Mouse (Mus musculus): ENCODE results near the gene Cpt1c.

Gene Cpt1c

DNA sequence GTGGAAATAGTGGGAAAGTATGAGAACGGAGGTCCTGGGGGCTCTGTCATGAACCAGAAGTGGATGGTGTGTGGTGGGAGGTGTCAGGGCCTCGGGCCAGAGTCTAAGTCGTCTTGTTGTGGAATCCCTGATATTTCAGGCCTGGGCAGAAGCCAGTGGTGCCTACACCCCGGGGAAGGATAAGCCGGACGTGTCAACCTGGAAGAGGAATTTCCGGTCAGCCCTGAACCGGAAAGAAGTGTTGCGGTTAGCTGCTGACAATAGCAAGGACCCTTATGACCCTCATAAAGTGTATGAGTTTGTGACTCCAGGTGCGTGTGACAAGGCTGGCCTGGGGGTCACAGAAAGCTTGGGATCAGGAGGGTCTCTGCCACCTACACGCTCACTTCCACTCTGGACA is 25.1 kb upstream of the Cpt1c start:
- DNase-seq (ENCODE audit: low spot score): no peak

DNA sequence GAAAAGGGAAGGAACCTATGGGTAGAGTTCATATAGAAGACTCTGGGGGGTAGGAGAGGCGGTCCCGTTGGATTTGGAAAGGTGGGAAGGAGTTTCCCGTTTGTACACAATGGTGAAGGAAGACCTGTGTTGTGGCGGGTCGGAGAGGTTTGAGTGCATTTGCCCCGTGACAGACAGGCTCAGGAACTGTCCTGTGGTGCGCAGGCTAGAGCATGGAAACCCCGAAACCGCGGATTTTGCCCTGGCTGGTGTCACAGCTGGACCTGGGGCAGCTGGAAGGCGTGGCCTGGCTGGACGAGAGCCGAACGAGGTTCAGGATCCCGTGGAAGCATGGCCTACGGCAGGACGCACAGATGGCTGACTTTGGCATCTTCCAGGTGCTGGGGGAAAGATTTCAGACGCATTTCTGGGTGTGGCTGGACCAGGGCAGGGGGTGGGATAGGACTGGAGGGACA is 23.9 kb upstream of the Cpt1c start, which contains the start of gene Bcl2l12:
Gene Bcl2l12 (minus strand): TSS at position 212 of the 455 bp plus-strand sequence.
- DNase-seq (ENCODE audit: low spot score): peak; percentile 40

DNA sequence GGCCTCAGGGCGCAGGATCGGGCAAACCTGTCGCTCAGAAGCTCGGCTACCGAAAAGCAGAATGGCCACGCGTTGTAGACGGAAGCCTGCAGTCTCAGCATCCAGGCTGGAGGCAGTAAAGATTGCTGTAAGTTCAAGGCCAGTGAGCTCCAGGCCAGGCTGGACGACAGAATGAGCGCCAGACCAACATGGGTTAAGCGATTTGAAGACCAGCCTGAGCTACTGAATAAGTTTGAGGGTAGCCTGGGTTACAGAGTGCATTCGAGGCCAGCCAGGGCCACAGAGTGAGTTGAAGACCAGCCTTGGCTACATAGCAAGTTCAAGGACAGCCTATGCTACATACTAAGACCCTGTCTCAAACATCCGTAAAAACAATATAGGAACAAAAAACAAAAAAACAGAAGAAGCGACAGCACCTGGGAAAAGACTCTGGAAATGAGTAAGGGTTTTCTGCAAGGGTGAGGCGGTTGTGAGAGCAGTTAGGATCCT is 23.3 kb upstream of the Cpt1c start:
- no peak for DNase-seq (ENCODE audit: low spot score)

DNA sequence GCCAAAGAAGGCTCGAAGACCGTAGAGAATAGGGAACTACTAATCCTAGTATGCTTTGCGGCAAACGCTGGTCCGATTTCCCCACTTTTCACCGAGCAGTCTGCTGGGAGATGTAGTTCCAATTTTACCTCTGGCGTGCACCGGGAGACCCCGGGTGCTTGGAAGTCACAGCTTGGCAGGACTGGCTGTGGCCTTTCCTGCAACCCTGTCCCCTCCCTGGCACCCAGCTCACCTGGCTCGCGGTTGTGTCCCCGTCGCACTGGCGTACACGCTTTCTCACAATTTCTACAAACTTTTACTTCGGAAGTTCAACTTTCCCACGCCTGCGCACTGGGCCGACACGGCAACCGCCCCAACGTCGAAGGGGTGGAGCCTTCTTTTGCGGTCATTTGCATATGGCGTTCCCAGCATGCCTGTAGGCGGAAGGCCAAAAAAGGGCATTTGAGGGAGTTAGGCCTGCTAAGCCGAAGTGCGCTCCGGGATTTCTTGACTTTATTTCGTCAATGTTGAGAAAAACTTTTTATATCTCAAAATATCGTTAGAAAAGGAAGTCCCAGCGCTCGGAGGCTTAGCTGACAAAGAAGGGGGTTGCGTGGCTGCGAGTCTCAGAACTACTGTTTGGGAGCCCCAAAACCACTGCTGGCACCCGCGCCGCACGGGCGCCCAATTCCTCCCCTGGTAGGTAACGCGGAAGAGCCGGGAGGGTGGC is 22.7 kb upstream of the Cpt1c start, which contains the start of gene Irf3:
Gene Irf3 (plus strand): TSS at position 418 of the 709 bp plus-strand sequence.
- peak; percentile 97 for DNase-seq (ENCODE audit: low spot score)

DNA sequence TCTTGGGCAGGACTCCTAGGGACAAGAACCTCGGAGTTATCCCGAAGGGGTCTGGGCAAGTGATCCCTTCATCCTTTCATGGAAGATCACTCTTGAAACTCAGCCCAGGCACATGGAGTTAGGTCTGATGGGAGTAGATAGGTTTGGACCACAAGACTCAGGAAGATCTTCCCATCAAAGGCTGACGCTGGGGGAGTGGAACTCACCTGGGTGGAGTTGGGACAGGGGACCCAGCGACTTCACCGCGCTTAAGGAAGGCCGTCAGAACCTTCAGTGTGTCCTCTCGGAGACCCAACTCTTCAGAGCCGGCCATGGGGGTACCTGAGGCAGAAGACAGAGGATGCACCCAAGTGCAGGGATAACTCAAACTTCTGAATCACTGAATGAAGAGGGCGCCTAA is 22.0 kb upstream of the Cpt1c start:
- DNase-seq (ENCODE audit: low spot score): no peak

DNA sequence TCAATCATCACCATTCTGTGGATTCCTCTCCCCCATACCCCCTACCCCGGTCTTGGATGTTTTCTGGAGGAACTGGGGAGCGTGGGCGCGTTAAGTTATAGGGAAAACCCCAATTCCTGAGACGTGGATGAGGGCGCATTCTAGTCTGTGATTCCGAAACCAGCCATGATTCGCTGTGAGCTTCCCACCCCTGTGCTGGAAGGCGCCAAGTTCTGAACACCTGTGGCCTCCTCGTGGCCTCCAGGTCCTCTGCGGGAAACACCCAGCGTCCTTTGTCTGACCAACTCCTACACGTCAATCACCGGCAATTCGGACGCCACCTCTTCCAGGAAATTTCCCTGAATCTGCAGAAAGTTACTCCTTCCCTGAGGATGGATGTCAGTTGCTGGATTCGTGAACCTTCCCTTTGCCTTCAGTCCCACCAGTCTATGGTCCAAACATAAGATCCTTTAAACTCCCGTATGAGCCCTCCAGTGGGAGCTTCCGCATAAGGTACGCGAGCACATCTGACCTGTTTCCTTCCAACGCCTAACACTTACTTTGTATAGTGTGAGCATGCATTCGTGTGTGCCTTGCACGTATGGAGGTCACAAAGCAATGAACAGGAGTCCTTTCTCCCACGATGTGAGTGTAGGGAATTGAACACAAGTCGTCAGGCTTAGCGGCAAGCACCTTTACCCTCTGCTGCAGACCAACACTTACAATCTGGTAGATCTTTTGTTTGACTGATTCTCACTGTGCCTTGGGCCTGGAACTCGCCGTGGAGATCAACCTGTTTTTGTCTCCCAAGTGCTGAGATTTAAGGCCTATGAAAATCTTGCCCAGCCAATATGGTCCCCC is 12.4 kb upstream of the Cpt1c start:
- DNase-seq (ENCODE audit: low spot score): no peak

DNA sequence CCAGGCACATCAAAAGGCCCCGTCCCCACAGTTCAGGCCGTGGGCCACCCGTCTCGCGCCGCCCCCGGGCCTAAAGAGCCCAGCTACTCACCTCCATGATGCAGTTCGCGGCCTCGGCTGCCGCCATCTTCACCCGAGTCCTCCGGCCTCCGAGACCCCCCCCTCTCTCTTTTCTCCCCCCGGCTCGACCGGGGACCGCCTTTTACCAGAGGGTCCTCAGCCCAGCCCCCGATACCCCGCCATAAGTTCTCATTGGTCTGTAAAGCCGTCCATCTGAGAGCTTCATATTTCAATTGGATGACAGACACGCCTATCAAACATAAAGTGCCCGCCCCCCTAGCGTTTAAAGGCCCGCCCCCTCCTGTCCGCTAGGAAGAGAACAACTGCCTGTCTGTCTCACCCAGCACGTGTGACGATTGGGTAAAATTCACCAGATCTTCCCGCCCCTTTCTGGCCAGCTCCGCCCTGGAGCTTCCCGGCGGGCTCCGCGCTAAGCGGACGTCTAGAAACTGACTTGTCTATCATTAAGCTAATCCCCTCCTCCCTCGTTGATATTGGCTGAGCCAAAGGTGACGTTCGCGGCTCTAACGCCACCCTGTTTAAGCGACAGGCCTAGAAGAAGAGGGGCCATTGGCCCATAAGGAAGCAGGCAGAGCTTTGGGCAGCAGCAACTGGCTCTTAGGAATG is 11.7 kb upstream of the Cpt1c start, which contains the start of gene Prmt1:
Gene Prmt1 (minus strand): TSS at position 377 of the 687 bp plus-strand sequence.
- DNase-seq (ENCODE audit: low spot score): peak; percentile 98

DNA sequence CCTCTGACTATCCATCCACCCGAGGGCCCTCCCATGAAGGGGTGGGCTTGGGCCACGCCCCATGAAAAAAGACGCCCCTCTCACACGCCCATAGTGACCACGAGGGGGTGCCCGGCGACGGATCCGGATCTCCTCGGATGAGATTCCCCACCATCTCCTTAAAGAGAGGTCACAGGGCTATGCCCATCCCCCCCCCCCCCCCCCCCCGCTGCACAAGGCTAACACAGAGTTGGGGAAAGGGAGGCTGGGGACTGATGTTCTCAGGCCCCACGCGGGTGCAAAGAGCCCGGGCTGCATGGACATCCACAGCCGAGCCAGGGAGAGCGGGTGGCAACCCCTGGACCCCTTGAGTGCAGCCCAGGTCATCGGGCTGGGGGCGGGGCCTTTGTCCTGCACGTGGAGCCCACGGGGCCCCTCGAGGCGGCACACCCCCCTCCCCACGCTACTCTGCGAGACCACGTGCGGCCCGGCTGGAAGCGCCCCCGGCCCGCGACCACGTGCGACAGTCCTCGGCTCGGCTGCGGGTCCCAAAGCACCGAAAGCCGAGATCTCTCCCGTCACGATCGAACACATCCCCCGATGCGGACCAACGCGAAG is 11.0 kb upstream of the Cpt1c start:
- DNase-seq (ENCODE audit: low spot score): peak; percentile 51

DNA sequence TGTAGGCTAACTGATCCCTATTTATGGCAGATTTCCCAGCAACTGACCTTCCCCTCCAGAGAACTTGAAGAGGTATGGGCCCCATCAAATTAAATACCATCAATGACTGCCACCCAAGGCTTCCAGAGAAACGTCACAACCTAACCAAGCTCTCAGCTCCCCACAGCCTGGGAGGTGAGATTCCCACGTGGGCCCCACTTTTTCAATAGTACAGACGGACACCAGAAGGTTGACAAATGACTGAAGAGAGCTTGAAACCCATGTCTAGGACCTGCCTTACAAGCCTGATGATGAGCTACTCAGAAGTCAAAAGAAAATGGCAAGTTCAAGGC is 10.1 kb upstream of the Cpt1c start:
- no peak for DNase-seq (ENCODE audit: low spot score)

DNA sequence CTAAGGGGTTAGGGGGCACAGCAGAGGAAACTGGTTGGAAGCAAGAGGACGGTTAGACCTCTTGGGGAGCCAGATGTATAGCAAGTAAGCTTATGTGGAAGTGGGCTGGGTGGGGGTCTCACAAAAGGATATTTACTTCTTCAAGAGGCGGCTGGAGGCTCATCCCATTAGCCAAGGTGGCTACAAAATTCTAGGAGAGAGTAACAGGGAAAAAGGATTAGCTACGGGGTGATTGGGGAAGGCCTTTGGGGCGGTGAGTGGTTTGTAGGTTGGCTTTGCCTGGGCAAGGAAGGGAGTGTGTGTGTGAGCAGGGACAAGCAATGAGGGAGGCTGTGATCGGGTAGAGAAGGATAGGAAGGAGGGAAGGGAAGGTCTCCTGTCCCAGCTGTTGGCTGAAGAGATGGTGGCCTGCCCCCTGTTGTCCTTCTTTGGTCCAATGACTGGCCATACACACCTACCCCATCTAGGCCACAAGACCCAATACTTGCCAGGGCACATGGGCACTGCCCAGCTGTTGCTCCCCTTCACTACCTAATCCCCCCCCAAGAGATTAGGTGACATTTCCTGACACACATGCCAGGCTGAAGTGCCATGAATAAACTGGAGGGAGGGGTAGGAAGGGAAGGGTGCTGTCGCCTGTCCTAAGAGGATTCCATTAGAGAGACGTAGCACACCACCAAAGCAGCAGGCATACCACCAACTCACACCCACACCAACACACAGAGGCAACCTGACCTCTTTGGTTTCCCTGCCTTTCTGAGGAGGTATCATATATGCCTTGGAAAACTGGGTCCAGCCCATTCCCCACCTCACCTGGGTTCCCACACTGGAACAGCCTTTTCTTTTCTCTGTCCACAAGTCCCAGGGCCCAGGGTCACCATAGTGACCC is 9.5 kb upstream of the Cpt1c start:
- DNase-seq (ENCODE audit: low spot score): no peak

DNA sequence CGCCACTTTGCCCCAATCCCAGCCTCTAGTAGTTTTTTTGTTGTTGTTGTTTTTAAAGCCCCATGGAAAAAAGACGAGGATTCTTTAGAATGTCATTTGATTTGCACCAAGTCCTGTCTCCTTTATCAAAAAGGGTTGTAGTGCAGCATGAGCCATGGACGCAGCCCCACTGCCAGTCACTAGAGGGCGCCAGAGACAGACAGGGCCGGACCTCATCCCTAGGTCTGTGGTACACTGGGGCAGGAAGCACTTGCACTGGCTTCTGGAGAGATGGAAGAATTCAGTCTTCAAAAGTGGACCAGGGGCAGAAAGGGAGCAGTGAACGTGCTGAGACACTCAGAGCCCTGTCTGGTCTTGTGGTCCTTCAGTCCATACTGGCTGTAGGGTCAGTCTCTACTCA is 8.4 kb upstream of the Cpt1c start:
- peak; percentile 79 for DNase-seq (ENCODE audit: low spot score)

DNA sequence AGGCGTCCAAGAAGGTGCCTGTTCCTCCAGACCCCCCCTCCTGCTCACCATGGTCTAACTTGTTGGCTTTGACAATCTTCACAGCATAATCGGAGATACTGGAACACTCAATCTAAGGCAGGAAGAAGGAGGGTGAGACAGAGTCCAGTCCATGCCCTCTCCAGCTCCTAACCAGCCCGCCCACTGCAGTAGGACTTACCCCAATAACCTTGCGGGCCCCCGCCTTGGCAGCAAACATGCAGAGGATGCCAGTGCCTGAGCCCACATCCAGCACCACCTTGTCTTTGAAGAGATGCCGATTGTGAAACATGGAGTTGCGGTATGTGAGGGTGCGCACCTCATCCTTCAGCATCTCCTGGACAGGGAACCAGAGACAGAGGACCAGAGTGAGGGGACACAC is 6.9 kb upstream of the Cpt1c start:
- no peak for DNase-seq (ENCODE audit: low spot score)

DNA sequence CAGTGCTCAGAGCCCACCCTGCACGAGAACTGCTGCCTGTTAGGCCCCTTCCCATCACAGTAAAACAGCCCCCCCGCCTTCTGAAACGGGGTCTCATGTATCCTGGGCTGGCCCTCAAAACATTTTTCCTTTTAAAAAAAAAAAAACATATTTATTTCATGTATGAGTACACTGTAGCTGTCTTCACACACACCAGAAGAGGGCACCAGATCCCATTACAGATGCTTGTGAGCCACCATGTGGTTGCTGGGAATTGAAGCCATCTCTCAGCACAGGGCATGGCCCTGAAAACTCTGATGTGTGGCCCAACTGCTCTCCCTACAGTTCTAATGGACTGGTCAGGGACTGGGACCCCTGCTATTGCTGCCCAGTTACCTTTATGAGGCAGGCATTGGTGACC is 3.6 kb upstream of the Cpt1c start:
- no peak for DNase-seq (ENCODE audit: low spot score)

DNA sequence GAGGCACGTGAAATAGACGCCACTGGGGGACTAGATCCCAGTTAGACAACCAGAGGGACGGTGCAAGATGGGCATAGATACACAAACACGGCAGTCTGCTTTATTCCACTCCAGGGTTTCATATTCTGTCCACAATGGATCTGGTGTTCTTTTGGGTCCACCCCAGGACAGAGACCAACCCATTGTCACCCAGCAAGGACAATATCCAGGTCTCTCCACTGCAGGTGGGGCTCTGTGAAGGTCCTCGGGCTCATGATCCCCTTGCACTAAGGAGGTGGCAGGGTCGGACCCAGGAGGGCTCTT is 417 bp upstream of the Cpt1c start:
- no peak for DNase-seq (ENCODE audit: low spot score)

DNA sequence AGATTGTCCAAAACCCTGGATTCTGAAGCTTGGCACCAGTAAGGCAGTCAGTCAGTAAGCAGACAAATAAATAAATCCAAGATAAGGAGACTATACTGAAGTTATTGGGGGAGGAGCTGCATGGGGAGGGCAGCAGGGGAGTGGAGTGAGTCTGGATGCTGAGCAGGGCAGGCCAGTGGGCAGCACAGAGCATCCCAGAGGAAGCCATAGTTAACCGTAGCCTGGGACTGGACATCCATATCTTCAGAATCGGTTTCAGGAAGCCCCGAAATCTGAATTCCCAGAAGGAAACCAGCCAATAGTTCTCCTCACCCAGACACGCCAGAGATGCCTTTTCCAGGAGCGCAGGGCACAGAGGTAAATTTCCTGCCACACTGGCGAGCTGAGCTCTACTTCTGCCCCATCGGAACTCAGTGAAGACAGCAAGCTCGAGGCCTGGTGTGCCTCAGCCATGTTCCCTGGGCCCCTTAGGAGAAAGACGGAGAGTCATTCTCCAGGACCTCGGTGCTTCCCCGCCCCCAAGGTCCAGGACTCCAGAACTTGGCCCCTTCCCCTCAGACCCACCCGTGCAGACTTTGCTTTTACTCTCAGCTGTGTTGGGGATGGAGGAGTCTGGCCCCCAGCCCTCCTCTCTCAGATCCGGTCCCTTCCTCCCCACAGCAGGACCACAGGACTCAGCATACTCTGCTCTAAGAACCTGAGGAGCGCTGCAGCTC is 1.1 kb downstream of the Cpt1c start:
- DNase-seq (ENCODE audit: low spot score): no peak

DNA sequence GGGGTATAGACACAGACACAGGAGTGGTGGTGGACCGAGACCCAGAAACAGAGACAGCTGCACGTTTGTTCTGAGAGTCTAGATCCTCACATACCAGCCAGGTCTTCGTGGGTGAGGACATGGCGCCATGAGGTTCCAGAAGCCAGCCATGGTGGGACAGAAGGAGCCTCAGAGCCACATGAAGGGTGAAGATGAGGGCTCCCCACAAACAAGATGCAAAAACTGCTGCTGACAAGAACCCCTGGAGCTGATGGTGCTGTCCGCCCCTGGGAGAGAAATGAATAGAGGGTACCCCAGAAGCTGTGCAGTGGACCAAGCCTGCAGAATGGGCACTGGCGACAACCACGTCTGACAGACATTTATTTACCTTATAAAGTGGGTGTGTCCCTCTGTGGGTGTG is 3.5 kb downstream of the Cpt1c start:
- DNase-seq (ENCODE audit: low spot score): no peak

DNA sequence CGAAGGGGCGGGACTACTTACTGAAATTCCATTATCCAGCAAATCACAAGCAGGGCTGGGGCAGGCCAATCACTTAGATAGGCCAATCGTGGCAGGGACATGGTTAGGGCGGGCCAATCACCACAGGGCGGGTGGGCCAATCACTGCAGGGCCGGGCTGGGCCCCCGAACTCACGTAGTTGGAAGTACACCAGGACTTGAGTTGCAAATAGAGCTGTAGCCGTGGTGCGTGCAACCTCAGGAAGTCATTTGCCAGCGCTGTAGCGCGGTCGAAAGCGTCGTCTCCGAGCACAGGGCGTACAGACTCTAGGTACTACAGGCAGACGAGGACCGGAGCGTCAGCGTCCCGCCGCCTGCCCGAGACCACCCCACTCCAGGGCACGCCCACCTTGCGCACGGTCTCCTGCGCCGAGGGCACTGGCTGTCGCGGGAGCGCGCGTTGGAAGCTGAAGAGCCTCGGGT is 4.4 kb downstream of the Cpt1c start:
- DNase-seq (ENCODE audit: low spot score): peak; percentile 66

DNA sequence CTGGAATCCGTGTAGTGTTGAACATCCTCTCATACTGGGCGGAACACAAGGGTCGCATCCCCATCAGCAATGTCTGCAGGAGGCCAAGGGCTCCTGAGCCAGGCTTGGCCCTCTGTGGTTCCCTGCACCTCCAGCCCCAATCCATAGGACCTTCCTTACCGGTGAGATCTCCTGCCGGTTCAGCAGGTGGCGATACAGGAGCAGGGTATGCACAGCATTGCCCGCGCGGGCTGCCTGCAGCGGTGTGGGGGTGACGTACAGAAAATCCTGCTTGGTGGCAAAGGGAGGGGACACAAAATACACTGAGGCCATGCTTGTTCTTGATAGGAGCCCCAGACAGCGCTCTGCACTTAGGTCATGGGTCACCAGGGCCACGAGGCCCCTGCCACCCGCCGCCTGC is 8.0 kb downstream of the Cpt1c start:
- DNase-seq (ENCODE audit: low spot score): no peak

DNA sequence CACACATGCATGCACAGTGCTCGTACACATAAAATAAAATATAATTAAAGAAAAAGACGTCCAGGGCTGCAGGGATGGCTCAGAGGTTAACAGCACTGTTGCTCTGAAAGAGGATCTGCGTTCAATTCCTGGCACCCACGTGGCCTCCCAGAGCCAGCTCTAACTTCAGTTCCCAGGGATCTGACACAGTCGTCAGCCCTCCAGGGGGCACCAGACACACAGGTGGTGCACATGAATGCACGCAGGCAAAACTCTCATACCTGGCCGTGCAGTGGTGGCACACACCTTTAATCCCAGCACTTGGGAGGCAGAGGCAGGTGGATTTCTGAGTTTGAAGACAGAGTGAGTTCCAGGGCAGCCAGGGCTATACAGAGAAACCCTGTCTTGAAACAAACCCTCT is 8.7 kb downstream of the Cpt1c start:
- no peak for DNase-seq (ENCODE audit: low spot score)

DNA sequence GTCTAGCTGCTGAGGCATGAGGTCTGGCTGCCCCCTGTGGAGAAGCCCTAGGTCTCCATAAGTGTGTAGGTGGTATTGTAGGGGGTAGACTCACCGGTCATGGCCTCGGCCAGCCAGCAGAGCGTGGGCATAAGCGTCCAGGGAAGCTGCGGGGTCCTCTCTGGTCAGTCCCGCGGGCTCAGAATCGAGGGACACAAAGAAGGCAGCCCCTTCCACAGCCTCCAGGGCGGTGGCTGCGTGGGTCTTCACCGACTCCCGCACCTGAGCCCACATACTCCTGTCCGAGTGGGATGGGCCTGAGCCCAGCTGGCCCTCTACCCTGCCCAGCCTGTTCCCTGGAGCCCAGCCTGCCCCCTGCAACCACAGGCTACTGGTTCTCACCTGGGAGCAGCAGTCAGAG is 9.7 kb downstream of the Cpt1c start:
- no peak for DNase-seq (ENCODE audit: low spot score)

DNA sequence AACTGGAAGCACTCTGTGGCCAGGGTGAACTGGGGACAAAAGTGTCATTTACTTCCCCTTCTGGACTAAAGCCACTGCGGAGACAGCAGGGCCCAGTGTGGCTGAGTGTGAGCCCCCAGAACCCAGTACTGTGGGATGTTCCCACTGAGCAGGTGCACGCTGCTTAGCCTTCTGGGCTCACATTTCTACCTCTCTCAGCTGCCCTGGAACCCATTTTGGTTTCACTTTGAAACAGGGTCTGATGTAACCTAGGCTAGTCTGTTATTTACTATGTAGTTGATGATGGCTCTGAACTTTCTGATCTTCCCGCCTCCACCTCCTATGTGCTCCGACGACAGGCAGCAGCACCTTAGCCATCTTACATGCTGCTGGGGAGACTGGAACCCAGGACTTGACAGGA is 11.8 kb downstream of the Cpt1c start:
- no peak for DNase-seq (ENCODE audit: low spot score)

All from c-Kit-positive CD71-positive TER-119-positive erythroid progenitor cells, embryonic 14.5 days (primary cell).